Mouse (Mus musculus) cortical plate, adult 2 months (tissue): ENCODE data around the gene Prelid3b. TPM values are rescaled to one million over a fixed set of nuclear protein-coding genes. Genes with fewer than 3 reads are reported as not detected.

ENCODE experiments used
- H3K27ac ChIP-seq: fragments of 200-500 bp; 2 replicates; pipeline ENCODE4 v1.5.1; 2012; ENCODE audit warnings: low read length, control low read depth, inconsistent platforms; ENCODE audit not compliant: insufficient read depth
- H3K4me1 ChIP-seq: fragments of 200-500 bp; 2 replicates; pipeline ENCODE4 v1.6.1; 2011; ENCODE audit warnings: low read length; ENCODE audit not compliant: control insufficient read depth, insufficient read depth
- H3K4me3 ChIP-seq: fragments of 200-500 bp; 2 replicates; pipeline ENCODE4 v1.5.1; 2011; ENCODE audit warnings: mild to moderate bottlenecking, low read length, control low read depth; ENCODE audit not compliant: insufficient read depth
- CTCF ChIP-seq: fragments of 200-500 bp; IDR thresholded peaks from 2 replicates; pipeline ENCODE4 v1.5.1; 2011; ENCODE audit warnings: mild to moderate bottlenecking, control low read depth, low read length; ENCODE audit not compliant: insufficient read depth; ENCODE audit errors: extremely low read depth
- POLR2A ChIP-seq: fragments of 200-500 bp; IDR thresholded peaks from 2 replicates; pipeline ENCODE4 v1.6.1; 2011; ENCODE audit warnings: mild to moderate bottlenecking, low read length, control low read depth; ENCODE audit not compliant: insufficient read depth; ENCODE audit errors: extremely low read depth
- polyA plus RNA-seq: library from polyadenylated mRNA; depleted of rRNA; stranded (reverse); fragments of >200 nt; gene quantifications from 2 replicates; pipeline ENCODE4 v1.2.3, GENCODE M21; 2012

Prelid3b gene
- polyA plus RNA-seq, 1 experiment, result 75.0 TPM

- peak within 1 kb of the TSS; percentile 58; the same call in 1 of the 2 replicates for H3K27ac ChIP-seq
- H3K4me3 ChIP-seq, result peak within 1 kb of the TSS; percentile 99
- 0 out of 2 replicates have a peak, but pooled peaks cover 1% of the 10 kb centered on the region for H3K4me1 ChIP-seq
- TF ChIP-seq POLR2A, result peak; percentile 47; the same call in 1 of the 2 replicates
- TF ChIP-seq CTCF, result no peak
Measured at GRCm38 (mm10) chr2:174463789-174464523, 8.9 kb downstream of the Prelid3b start, which contains the start of gene Atp5e. Atp5e (minus strand) TSS chr2:174464105.

GRCm38 (mm10) chr2:174463370-174463769 is 9.5 kb downstream of the Prelid3b start:
- peak overlapping the region; percentile 99 for H3K4me3 ChIP-seq
- no peak for TF ChIP-seq CTCF
- no peak for TF ChIP-seq POLR2A
- 0 out of 2 replicates have a peak, but pooled peaks cover 1% of the 10 kb centered on the region for H3K4me1 ChIP-seq
- H3K27ac ChIP-seq, result peak overlapping the region; percentile 58; the same call in 1 of the 2 replicates

GRCm38 (mm10) chr2:174459365-174459764 is 13.5 kb downstream of the Prelid3b start:
- H3K4me3 ChIP-seq, result no peak overlapping the region
- H3K27ac ChIP-seq, result no peak overlapping the region
- H3K4me1 ChIP-seq, result 0 out of 2 replicates have a peak, but pooled peaks cover 1% of the 10 kb centered on the region
- no peak for TF ChIP-seq CTCF
- TF ChIP-seq POLR2A, result no peak

DNA sequence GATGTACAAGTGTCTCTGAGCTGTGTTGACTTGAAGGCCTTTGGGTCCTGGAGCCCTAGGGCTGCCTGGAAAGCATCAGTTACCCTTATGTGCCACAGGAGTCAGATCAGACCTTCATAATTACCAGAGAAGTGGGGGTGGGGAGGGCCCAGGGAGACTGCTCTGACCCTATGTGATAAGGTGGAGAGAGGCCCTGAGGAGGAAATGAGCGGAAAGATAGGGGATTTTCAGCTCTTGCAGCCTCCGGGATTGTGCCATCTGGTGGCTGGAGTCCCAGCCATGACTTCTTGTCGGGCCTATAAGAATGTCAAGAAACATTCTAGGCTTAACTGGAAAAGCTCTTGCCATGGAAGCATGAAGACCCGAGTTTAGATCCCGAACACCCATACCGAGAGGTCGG is 19.2 kb downstream of the Prelid3b start:
- Histone ChIP-seq H3K4me3 (no peak overlapping the region), H3K27ac (no peak overlapping the region), H3K4me1 (no peaks in the 10 kb centered on the region)
- TF ChIP-seq CTCF (no peak), POLR2A (no peak)

- TF ChIP-seq POLR2A, result no peak
- no peak for TF ChIP-seq CTCF
- Histone ChIP-seq H3K4me3 (no peak within 1 kb of the TSS), H3K4me1 (no peaks in the 10 kb centered on the region), H3K27ac (no peak within 1 kb of the TSS)
Measured at GRCm38 (mm10) chr2:174450353-174450752, 22.5 kb downstream of the Prelid3b start, which contains the start of gene Tubb1. Tubb1 (plus strand) TSS chr2:174450695.

GRCm38 (mm10) chr2:174448405-174448804 is 24.5 kb downstream of the Prelid3b start:
- no peak overlapping the region for H3K4me3 ChIP-seq
- no peak for TF ChIP-seq CTCF
- no peak for TF ChIP-seq POLR2A
- H3K4me1 ChIP-seq, result no peaks in the 10 kb centered on the region
- H3K27ac ChIP-seq, result no peak overlapping the region

DNA sequence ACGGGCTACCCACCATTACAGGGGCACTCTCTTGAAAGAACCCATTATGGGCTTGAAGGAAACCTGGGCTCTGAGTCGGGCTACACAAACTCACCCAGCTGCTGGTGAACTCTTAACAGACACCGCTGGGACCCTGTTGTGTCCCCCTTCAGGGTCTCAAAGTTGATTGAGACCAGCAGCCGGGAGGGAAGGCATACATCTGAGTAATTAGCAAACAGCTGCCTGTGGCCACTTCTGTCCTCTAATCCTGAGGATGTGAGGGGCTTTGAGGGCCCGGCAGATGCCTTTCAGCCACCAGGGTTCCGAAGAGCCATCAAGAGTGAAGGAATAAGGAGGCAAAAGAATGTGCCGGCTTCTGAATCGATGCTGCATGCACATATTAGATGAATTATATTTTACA is 26.0 kb downstream of the Prelid3b start:
- TF ChIP-seq POLR2A (no peak), CTCF (no peak)
- no peaks in the 10 kb centered on the region for H3K4me1 ChIP-seq
- no peak overlapping the region for H3K27ac ChIP-seq
- H3K4me3 ChIP-seq, result no peak overlapping the region

DNA sequence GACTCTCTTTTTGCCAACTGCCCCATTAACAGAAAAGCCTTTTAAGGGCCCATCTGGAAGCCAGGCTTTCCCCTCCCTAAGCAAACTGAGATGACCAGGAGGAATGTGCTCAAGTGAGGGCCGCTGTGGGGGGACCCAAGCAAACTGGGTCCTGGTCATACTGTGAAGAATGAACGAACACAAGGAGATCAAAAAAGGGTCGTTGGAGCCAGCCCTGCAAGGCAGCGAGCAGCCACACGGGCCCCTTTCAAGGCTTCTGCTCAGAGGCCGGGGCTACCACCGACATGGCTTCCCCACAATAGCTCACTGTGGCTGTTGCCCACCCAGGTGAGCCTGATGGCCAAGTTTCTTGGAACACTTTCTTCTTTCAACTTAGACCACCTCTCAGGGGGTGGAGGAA is 26.4 kb downstream of the Prelid3b start:
- Histone ChIP-seq H3K27ac (no peak overlapping the region), H3K4me1 (no peaks in the 10 kb centered on the region), H3K4me3 (no peak overlapping the region)
- no peak for TF ChIP-seq POLR2A
- TF ChIP-seq CTCF, result no peak

DNA sequence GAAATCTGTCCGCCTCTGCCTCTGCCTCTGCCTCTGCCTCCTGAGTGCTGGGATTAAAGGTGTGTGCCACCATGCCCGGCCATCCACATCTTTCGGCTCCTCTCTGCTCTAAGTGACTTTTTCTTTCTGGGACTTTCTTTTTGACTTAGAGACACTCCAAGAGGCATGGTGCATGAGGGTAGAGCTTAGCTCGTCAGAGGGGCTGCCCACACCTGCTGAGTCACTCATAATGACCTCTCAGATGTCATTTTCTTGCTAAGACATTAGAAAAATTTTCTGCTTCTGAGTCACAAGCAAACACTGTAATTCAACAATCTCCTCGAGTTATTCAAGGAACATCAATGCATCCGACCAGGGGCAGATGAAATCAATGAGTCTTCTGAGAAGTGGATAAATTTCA is 27.9 kb downstream of the Prelid3b start:
- H3K4me3 ChIP-seq, result no peak overlapping the region
- TF ChIP-seq CTCF (no peak), POLR2A (no peak)
- H3K4me1 ChIP-seq, result no peaks in the 10 kb centered on the region
- H3K27ac ChIP-seq, result no peak overlapping the region

GRCm38 (mm10) chr2:174444359-174444758 is 28.5 kb downstream of the Prelid3b start:
- Histone ChIP-seq H3K27ac (no peak overlapping the region), H3K4me3 (no peak overlapping the region), H3K4me1 (no peaks in the 10 kb centered on the region)
- TF ChIP-seq POLR2A (no peak), CTCF (no peak)
